Mouse (Mus musculus) bone marrow, adult 2 months (tissue): ENCODE measurements around the gene Nt5c2. TPM values are rescaled to one million over a fixed set of nuclear protein-coding genes. Genes with fewer than 3 reads are reported as not detected.

Source experiments
- H3K27ac ChIP-seq: fragments of 200-500 bp; 2 replicates; pipeline ENCODE4 v1.5.1; 2012; ENCODE audit warnings: low read depth, mild to moderate bottlenecking, control low read depth, inconsistent platforms, low read length; ENCODE audit not compliant: control insufficient read depth, poor library complexity, insufficient read depth
- H3K4me1 ChIP-seq: fragments of 200-500 bp; 2 replicates; pipeline ENCODE4 v1.6.1; 2011; ENCODE audit warnings: low read length; ENCODE audit not compliant: control insufficient read depth, insufficient read depth
- H3K4me3 ChIP-seq: fragments of 200-500 bp; replicated peaks from 2 replicates; pipeline ENCODE3; 2011; ENCODE audit warnings: mild to moderate bottlenecking, low read depth, low read length, control low read depth; ENCODE audit not compliant: control insufficient read depth
- CTCF ChIP-seq: fragments of 200-500 bp; IDR thresholded peaks from 2 replicates; pipeline ENCODE4 v1.5.1; 2011; ENCODE audit warnings: low read length, control low read depth; ENCODE audit not compliant: control insufficient read depth, insufficient read depth
- POLR2A ChIP-seq: fragments of 200-500 bp; IDR thresholded peaks from 2 replicates; pipeline ENCODE4 v1.6.1; 2011; ENCODE audit warnings: low read depth, mild to moderate bottlenecking, control low read depth, low read length, borderline replicate concordance; ENCODE audit not compliant: control insufficient read depth
- WGBS: fragments of 180-500 bp; shearing (Covaris S2); methylation state at CpG from one replicate; pipeline ENCODE4 v1.1.7; 2018; 5-methylcytosine and 5-hydroxymethylcytosine counted together
- polyA plus RNA-seq: library from polyadenylated mRNA; stranded (reverse); fragments of >200 nt; gene quantifications from 2 replicates; pipeline ENCODE4 v1.2.4, GENCODE M21; 2011; ENCODE audit warnings: low replicate concordance; ENCODE audit not compliant: missing spikeins, insufficient read depth, insufficient read length

Nt5c2 gene
- polyA plus RNA-seq, 1 experiment, result 39.2 TPM

DNA sequence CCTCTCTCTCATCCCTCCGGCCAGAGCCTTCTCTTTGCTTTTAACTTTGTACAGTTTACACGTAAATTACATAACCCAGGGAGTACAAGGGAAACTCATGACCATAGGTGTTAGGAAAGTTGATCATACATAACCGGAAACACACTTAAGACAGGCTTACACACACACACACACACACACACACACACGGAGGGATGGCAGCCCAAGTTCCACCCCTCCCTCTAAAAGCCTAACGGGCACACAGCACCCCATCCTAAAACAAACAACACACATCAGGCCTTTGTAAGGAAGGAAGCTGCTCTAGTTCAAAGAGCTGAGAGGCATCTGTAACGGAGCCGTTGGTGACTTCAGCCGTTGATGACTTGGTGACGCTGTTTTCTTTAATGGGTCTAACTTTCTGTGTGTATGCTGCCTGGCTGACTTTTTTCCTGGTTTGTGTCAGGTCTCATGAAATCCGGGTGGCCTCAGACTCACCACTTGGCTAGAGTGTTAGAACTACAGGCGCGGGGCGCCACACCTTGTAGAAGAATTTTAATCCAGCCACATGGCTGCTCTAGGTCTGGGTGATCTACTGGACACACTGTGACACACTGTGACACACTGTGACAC is 44.7 kb downstream of the Nt5c2 start:
- TF ChIP-seq POLR2A (no peak), CTCF (no peak)
- WGBS, result 26% methylated on average over 13 of the region's 13 CpGs

DNA sequence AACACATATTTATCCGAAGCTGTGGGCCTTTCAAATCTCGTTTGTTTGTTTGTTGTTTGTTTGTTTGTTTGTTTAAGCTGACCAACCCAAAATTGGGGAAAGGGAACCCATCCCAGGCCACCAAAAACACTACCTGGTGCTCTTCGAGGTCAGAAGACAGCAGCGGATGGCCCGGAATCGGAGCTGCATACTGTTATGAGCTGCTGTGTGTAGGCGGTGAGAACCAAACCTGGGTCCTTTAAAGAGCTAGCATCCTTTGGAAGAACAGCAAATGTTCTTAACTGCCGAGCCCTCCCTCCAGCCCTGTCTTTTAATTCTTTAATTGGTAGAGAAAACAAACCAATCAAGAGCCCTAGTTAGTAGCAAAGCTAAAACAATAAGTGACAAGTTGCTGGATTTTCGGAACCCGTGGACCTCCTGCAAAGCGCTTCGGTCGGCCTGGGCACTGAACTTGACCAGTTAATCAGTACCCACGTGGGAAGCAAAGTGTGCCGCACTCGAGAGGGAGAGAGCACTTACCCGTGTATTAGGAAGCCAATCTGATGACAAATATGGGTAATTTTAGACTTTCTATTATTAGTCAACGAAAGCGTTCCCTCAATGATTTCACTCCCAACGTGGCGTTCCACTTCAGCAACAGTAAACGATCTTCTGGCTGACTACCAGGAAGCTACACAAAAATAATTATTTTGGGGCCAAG is 45.5 kb downstream of the Nt5c2 start:
- WGBS, result 64% methylated on average over 22 of the region's 22 CpGs
- no peak overlapping the region for H3K4me3 ChIP-seq
- peaks cover 4% of the 10 kb centered on the region; the same call in 1 of the 2 replicates for H3K4me1 ChIP-seq
- peak overlapping the region; percentile 45 for H3K27ac ChIP-seq
- TF ChIP-seq CTCF, result no peak
- TF ChIP-seq POLR2A, result no peak

More for the DNA sequence above, 44.7 kb downstream of the Nt5c2 start:
- peak overlapping the region; percentile 45 for H3K27ac ChIP-seq
- H3K4me3 ChIP-seq, result no peak overlapping the region
- peaks cover 4% of the 10 kb centered on the region; the same call in 1 of the 2 replicates for H3K4me1 ChIP-seq

DNA sequence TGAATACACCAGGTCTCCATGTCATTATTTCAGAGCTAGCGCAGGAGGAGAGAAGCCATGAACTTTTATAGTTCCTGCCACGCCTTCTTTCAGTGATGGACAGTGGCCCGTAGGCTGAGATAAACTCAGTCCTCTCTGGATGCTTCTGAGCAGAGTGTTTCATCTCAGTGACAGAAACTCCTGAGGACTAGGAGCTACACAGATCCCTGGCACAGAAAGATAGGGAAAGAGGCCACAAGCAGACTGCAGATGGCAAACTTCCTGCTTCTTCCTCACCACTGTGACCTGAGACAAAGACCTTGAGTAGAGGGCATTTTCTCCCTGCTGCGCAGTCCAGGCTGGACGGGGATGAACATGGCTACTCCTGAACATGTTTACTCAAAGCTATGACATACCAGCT is 46.1 kb downstream of the Nt5c2 start:
- H3K4me1 ChIP-seq, result peaks cover 4% of the 10 kb centered on the region; the same call in 1 of the 2 replicates
- H3K4me3 ChIP-seq, result no peak overlapping the region
- peak overlapping the region; percentile 16 for H3K27ac ChIP-seq
- 76% methylated on average over 5 of the region's 5 CpGs for WGBS
- TF ChIP-seq POLR2A, result no peak
- no peak for TF ChIP-seq CTCF

- Histone ChIP-seq H3K4me3 (no peak overlapping the region), H3K4me1 (peaks cover 5% of the 10 kb centered on the region; the same call in 1 of the 2 replicates), H3K27ac (no peak overlapping the region)
- WGBS, result 81% methylated on average over 4 of the region's 4 CpGs
- TF ChIP-seq CTCF, result no peak
Observed at GRCm38 (mm10) chr19:46967861-46968260, 47.1 kb downstream of the Nt5c2 start.

DNA sequence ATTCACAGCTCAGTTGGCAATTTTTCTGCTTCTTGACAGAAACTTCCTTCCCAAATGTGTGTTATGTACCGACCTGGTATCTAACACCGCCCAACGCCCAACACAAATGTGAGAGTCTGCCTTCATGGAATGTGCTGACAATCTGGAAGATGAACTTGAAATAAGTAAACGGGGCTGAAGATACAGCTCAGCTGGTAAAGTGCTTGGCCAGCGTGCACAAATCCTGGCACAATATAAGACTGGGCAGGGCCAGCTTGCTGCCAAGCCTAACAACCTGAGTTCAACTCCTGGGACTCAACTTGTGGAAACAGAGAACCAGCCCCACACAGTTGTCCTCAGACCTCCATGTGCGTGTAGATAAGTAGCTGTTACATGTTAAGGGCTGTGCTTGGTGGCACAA is 48.6 kb downstream of the Nt5c2 start:
- Histone ChIP-seq H3K4me1 (peaks cover 5% of the 10 kb centered on the region; the same call in 1 of the 2 replicates), H3K4me3 (no peak overlapping the region), H3K27ac (no peak overlapping the region)
- 81% methylated on average over 6 of the region's 6 CpGs for WGBS
- TF ChIP-seq CTCF (no peak), POLR2A (no peak)

- H3K27ac ChIP-seq, result no peak overlapping the region
- H3K4me3 ChIP-seq, result no peak overlapping the region
- peaks cover 5% of the 10 kb centered on the region; the same call in 1 of the 2 replicates for H3K4me1 ChIP-seq
- no peak for TF ChIP-seq POLR2A
- TF ChIP-seq CTCF, result no peak
Observed at GRCm38 (mm10) chr19:46965496-46965895, 49.5 kb downstream of the Nt5c2 start.

DNA sequence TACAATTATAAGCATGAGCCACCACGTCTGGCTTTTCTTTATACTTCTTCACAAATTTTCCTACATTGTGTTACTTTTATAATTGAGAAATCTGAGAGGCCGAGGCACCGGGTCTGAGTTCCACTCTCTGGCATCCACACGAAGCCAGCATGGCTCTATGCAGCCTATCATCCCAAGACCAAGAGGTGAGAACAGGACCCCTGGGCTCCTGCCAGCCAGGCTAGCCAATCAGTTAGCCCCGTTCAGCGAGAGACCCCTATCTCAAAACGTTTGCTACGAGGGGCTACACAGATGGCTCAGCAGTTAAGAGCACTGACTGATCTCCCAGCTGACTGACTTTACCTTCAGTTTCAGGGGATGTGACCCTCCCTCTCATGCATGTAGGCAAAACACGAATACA is 50.6 kb downstream of the Nt5c2 start:
- Histone ChIP-seq H3K27ac (no peak overlapping the region), H3K4me3 (no peak overlapping the region), H3K4me1 (peaks cover 5% of the 10 kb centered on the region; the same call in 1 of the 2 replicates)
- TF ChIP-seq POLR2A (no peak), CTCF (no peak)
- 73% methylated on average over 9 of the region's 9 CpGs for WGBS

GRCm38 (mm10) chr19:46963440-46963839 is 51.5 kb downstream of the Nt5c2 start:
- Histone ChIP-seq H3K4me3 (no peak overlapping the region), H3K27ac (peak overlapping the region; percentile 35; the same call in 1 of the 2 replicates), H3K4me1 (peaks cover 1% of the 10 kb centered on the region; the same call in 1 of the 2 replicates)
- TF ChIP-seq CTCF (no peak), POLR2A (no peak)
